Comparison of ENCODE assay signal across 10 mouse cellular contexts in genomic region chr9:121107643-121108042, GRCm38 (mm10).
DNase-seq lines count a peak whose midpoint lies in the region; ATAC-seq lines count a peak whose summit lies in the region.
"Had no signal": no experiment of that assay in that cellular context is flagged by ENCODE, and none has a peak within 500 bp of the region (broad histone marks: within the 10 kb centered on the region; RNA-seq: fewer than 3 reads in every experiment).

No protein-coding gene starts in this region.

- H3K9me3 ChIP-seq in hindbrain, embryonic 12.5 days (replicated peaks): no peaks in the 10 kb centered on the region
- H3K9me3 ChIP-seq in hindbrain, embryonic 11.5 days (ENCODE audit: control insufficient read depth, low read length): no peaks in the 10 kb centered on the region
- no peaks in the 10 kb centered on the region for H3K9me3 ChIP-seq in limb, embryonic 15.5 days
- H3K9me3 ChIP-seq: embryonic facial prominence, embryonic 15.5 days had no signal

- no peak overlapping the region for H3K9ac ChIP-seq in hindbrain, embryonic 12.5 days
- no peak overlapping the region for H3K9ac ChIP-seq in hindbrain, embryonic 11.5 days (ENCODE audit: low read depth, low read length)
- no peak overlapping the region for H3K9ac ChIP-seq in limb, embryonic 15.5 days
- H3K9ac ChIP-seq: embryonic facial prominence, embryonic 15.5 days had no signal

- H3K4me3 ChIP-seq in hindbrain, embryonic 12.5 days: no peak overlapping the region
- H3K4me3 ChIP-seq in hindbrain, embryonic 11.5 days (ENCODE audit: low read depth, low read length): no peak overlapping the region
- H3K4me3 ChIP-seq in limb, embryonic 15.5 days: no peak overlapping the region
- H3K4me3 ChIP-seq: embryonic facial prominence, embryonic 15.5 days had no signal

- peaks cover 16% of the 10 kb centered on the region for H3K4me1 ChIP-seq in hindbrain, embryonic 12.5 days
- no peaks in the 10 kb centered on the region for H3K4me1 ChIP-seq in hindbrain, embryonic 11.5 days (replicated peaks; ENCODE audit: control insufficient read depth, insufficient read depth, low read length)
- H3K4me1 ChIP-seq in limb, embryonic 15.5 days: peaks cover 20% of the 10 kb centered on the region

- H3K4me2 ChIP-seq in hindbrain, embryonic 12.5 days (replicated peaks): no peak overlapping the region
- H3K4me2 ChIP-seq in hindbrain, embryonic 11.5 days (replicated peaks; ENCODE audit: low read depth, low read length): no peak overlapping the region
- H3K4me2 ChIP-seq in limb, embryonic 15.5 days: no peak overlapping the region
- H3K4me2 ChIP-seq: embryonic facial prominence, embryonic 15.5 days had no signal

- H3K27me3 ChIP-seq in hindbrain, embryonic 12.5 days: no peaks in the 10 kb centered on the region
- no peaks in the 10 kb centered on the region for H3K27me3 ChIP-seq in hindbrain, embryonic 11.5 days (ENCODE audit: control insufficient read depth, insufficient read depth, low read length)
- no peaks in the 10 kb centered on the region for H3K27me3 ChIP-seq in limb, embryonic 15.5 days
- H3K27me3 ChIP-seq: embryonic facial prominence, embryonic 15.5 days had no signal

- DNase-seq in hindbrain, embryonic 11.5 days (ENCODE audit: low spot score): no peak
- peak; percentile 98 for DNase-seq in brain, adult 2 months (ENCODE audit: low read depth, low spot score)
- peak; percentile 66 to 68 for DNase-seq in frontal cortex, postnatal 10 days (ENCODE audit: low spot score in 2 of 2)
- peak; percentile 30 to 39 for DNase-seq in kidney, adult 8-10 months

- WGBS in hindbrain, embryonic 12.5 days: 73% methylated on average over 5 of the region's 5 CpGs
- WGBS in hindbrain, embryonic 11.5 days: 76% methylated on average over 5 of the region's 5 CpGs
- WGBS in limb, embryonic 15.5 days: 54% methylated on average over 5 of the region's 5 CpGs

- H3K36me3 ChIP-seq in hindbrain, embryonic 12.5 days: no peaks in the 10 kb centered on the region
- no peaks in the 10 kb centered on the region for H3K36me3 ChIP-seq in hindbrain, embryonic 11.5 days (ENCODE audit: control insufficient read depth, insufficient read depth, low read length)
- no peaks in the 10 kb centered on the region for H3K36me3 ChIP-seq in limb, embryonic 15.5 days
- H3K36me3 ChIP-seq: embryonic facial prominence, embryonic 15.5 days had no signal

- peak; percentile 17 for ATAC-seq in hindbrain, embryonic 12.5 days (ENCODE audit: low FRiP score)
- no peak for ATAC-seq in hindbrain, embryonic 11.5 days (ENCODE audit: low FRiP score)
- peak; percentile 72; the same call in 1 of the 2 replicates for ATAC-seq in limb, embryonic 15.5 days (ENCODE audit: insufficient number of reproducible peaks, low FRiP score, low TSS enrichment, low read depth)
- ATAC-seq in granulocyte monocyte progenitor cell, adult 5-6 weeks (replicated peaks; ENCODE audit: poor library complexity, severe bottlenecking): no peak
- no peak for ATAC-seq in megakaryocyte progenitor cell, adult 5-6 weeks (replicated peaks; ENCODE audit: poor library complexity)

- H3K27ac ChIP-seq in hindbrain, embryonic 12.5 days: no peak overlapping the region
- H3K27ac ChIP-seq in hindbrain, embryonic 11.5 days (ENCODE audit: low read depth, low read length): no peak overlapping the region
- no peak overlapping the region for H3K27ac ChIP-seq in limb, embryonic 15.5 days
- H3K27ac ChIP-seq: embryonic facial prominence, embryonic 15.5 days; macrophage had no signal

Comparison
In these comparisons a context has a peak if more than half of its experiments do, and no peak if none do; other contexts are left out.
1. ATAC-seq: peak in hindbrain, embryonic 12.5 days (single experiment) and limb, embryonic 15.5 days (single experiment); none in hindbrain, embryonic 11.5 days (single experiment), granulocyte monocyte progenitor cell, adult 5-6 weeks (single experiment) and megakaryocyte progenitor cell, adult 5-6 weeks (single experiment).